8 mouse cellular contexts compared by ENCODE assay signal in the genomic region with DNA sequence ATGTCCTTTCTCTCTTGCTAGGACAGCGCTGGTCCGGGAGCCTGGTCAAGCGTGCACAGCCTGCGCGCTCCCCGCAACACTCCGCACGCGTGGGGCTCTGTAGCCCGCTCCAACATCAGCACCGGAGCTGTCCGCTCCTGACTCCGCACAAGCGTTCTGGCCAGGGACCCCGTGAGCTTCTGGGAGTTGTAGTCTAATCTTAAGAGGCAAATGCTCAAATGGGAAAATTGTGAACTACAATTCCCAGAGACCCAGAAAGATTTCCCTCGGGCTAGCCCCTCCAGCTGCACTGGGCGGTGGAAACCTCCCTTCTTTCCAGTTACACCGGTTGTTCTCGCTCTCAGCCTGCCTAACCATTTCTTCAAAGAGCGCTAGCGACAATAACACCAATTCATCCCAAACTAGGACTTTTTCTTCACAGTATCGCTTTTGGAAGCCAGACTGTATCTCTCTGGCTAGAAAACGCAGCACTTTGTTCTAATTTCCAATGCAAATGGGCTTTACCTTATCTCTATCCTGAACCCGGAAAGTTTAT. TPM values are rescaled to one million over a fixed set of nuclear protein-coding genes. Genes with fewer than 3 reads are reported as not detected.
A peak's percentile ranks its signal among the peaks of the same experiment; 100 is the strongest.
DNase-seq lines count a peak whose midpoint lies in the region; ATAC-seq and TF ChIP-seq lines count a peak whose summit lies in the region.

No protein-coding gene starts in this region.

- in situ Hi-C loops in Patski (cut with MboI; ENCODE audit: low pct_unique_long_range_greater_than_20kb), result no loop called here

- H3K4me2 ChIP-seq in hindbrain, embryonic 13.5 days, result peak overlapping the region; percentile 66
- peak overlapping the region; percentile 63 for H3K4me2 ChIP-seq in lung, embryonic 16.5 days (ENCODE audit: low read depth, low read length)

- DNase-seq in Patski (ENCODE audit: low read depth, low spot score), result no peak
- peak; percentile 90 for DNase-seq in cerebellum, adult 9-11 months
- DNase-seq in frontal cortex, adult 2 months (ENCODE audit: extremely low spot score in 1 of 2, low spot score in 1 of 2), result peak; percentile 87 to 91
- DNase-seq in layer of hippocampus, postnatal 14 days (ENCODE audit: low spot score in 2 of 2), result peak; percentile 76 to 93
- peak; percentile 51 for DNase-seq in retina, adult 2 months (ENCODE audit: low read depth, low spot score)

- peak overlapping the region; percentile 95 for H3K27ac ChIP-seq in hindbrain, embryonic 13.5 days
- peak overlapping the region; percentile 74 for H3K27ac ChIP-seq in lung, embryonic 16.5 days (ENCODE audit: low read length)

- CTCF ChIA-PET in Patski (lab: Charles Lee), result interaction anchor here (0.9 kb wide), 1 partner anchor 9 kb away, joined by 4 read pairs; no protein-coding TSS in a partner anchor

- POLR2A ChIA-PET in Patski (lab: Charles Lee), result no interaction called here

- H3K4me3 ChIP-seq in hindbrain, embryonic 13.5 days, result peak overlapping the region; percentile 55
- peak overlapping the region; percentile 46 for H3K4me3 ChIP-seq in lung, embryonic 16.5 days (ENCODE audit: low read length)

- WGBS in hindbrain, embryonic 13.5 days, result 0% methylated on average over 24 of the region's 24 CpGs
- under 1% methylated on average over 24 of the region's 24 CpGs for WGBS in lung, embryonic 16.5 days

- peaks cover 43% of the 10 kb centered on the region for H3K27me3 ChIP-seq in Patski
- H3K27me3 ChIP-seq in hindbrain, embryonic 13.5 days, result no peaks in the 10 kb centered on the region
- peaks cover 2% of the 10 kb centered on the region; the same call in 1 of the 2 replicates for H3K27me3 ChIP-seq in lung, embryonic 16.5 days (ENCODE audit: control insufficient read depth, insufficient read depth, low read depth, low read length)

- H3K4me1 ChIP-seq in hindbrain, embryonic 13.5 days (replicated peaks), result peaks cover 7% of the 10 kb centered on the region
- H3K4me1 ChIP-seq in lung, embryonic 16.5 days (replicated peaks; ENCODE audit: control insufficient read depth, insufficient read depth, low read length), result peaks cover 7% of the 10 kb centered on the region

- peak; percentile 17 for ATAC-seq in Patski
- peak; percentile 99 for ATAC-seq in hindbrain, embryonic 13.5 days (ENCODE audit: low FRiP score)
- ATAC-seq in lung, embryonic 16.5 days (ENCODE audit: low read depth), result peak; percentile 96
- no peak for ATAC-seq in inflammation-experienced regulatory T-cells, adult 6 months

- no peaks in the 10 kb centered on the region for H3K9me3 ChIP-seq in hindbrain, embryonic 13.5 days
- no peaks in the 10 kb centered on the region for H3K9me3 ChIP-seq in lung, embryonic 16.5 days (ENCODE audit: control insufficient read depth, low read length)

- no peak for TF ChIP-seq CTCF in Patski (IDR thresholded peaks at IDR 0.05)

- H3K9ac ChIP-seq in hindbrain, embryonic 13.5 days, result peak overlapping the region; percentile 82
- H3K9ac ChIP-seq in lung, embryonic 16.5 days (ENCODE audit: low read length), result peak overlapping the region; percentile 25

- no peaks in the 10 kb centered on the region for H3K36me3 ChIP-seq in hindbrain, embryonic 13.5 days
- no peaks in the 10 kb centered on the region for H3K36me3 ChIP-seq in lung, embryonic 16.5 days (ENCODE audit: control insufficient read depth, insufficient read depth, low read length)

RNA-seq across cellular contexts. Expression of a gene that starts 0.7 kb away (rescaled TPM):
- not detected for polyA plus RNA-seq in Patski (2021)
- polyA plus RNA-seq in frontal cortex, adult 2 months (2012; rRNA removed), result 63.7 and 69.3 TPM in 2 replicates
- polyA plus RNA-seq in hindbrain, embryonic 13.5 days (2015; fragmentation: Nextera tagmentation; extraction: Ambion mirVana), result 208 and 212 TPM in 2 replicates
- total RNA-seq in layer of hippocampus, postnatal 14 days (2021), result 100 to 1,000 TPM; 181 to 185 TPM
- 2.4 and 4.2 TPM in 2 replicates for polyA plus RNA-seq in lung, embryonic 16.5 days (2015; fragmentation: Nextera tagmentation; extraction: Ambion mirVana)
- not detected for polyA plus RNA-seq in inflammation-experienced regulatory T-cells, adult 6 months (2017; shearing (Covaris generic))

Comparison
In these comparisons a context has a peak if more than half of its experiments do, and no peak if none do; other contexts are left out.
1. RNA of a gene that starts 0.7 kb away (polyA plus RNA-seq): 208 to 212 TPM in hindbrain, embryonic 13.5 days and 63.7 to 69.3 TPM in frontal cortex, adult 2 months; 2.4 to 4.2 TPM in lung, embryonic 16.5 days, not detected in inflammation-experienced regulatory T-cells, adult 6 months and not detected in Patski (single experiment); every median in the first group is over 10 times any median in the second.